Mouse (Mus musculus): ENCODE data around the gene Efcab1.
"Not testable (repeated sequence)": the region's sequence is repeated elsewhere in the genome, so short reads cannot be mapped to it uniquely, and the experiment has no call there.

The Efcab1 gene

DNA sequence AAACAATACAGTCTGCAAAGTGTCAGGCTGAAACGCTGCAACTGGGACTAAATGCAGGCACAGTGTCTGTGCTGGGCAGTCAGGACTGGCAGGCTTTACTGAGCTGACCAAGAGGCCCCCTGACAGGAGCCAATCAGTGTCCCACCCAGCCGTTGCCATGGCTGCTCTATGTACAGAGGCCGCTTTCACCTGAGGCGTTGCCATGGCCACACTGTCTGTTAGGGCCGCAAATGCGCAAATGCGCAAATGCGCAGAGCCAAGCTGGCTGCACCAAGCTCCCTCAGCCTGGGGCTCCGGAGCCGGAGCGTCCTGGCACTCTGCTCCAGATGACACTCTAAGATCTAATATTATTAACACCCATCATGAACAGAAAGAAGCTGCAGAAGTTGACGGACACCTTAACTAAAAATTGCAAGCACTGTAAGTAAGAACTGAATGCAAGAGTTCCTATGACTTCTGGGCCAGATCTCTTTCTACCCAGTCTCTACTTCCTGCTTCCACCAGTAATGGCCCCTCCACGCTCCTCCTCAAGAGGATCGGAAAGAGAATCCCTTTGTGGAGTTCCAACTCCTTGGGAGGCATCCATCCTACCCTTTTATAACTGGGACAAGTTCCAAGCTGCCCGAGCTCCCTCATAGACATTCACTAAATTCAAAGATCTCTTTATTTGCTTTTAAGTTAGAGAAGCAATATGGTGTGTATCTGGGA is at the start of gene Efcab1:
TSS of gene Efcab1 (plus strand) at position 214 of the 708 bp plus-strand sequence.
- DNase-seq (ENCODE audit: low spot score in 2 of 2) = no peak

DNA sequence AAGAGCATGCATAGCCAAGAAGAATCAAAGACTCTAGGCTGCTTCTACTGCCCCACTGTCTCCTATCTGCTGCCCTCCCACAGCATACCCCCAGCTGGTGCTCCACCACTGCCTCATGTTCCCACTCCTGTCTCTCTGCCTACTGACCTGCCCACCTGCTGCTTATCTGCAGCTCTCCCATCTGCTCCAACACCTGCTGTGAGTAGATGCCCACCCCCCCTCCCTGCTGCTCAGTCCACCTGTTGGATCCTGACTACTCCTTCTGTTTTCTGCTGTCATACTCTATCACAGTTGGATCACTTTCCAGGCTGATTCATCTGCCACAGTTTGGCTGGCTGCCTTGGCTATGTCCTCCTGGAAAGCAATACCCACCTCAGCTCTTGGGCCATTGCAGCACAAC is 47.0 kb upstream of the Efcab1 start:
- no peak for DNase-seq (ENCODE audit: low spot score in 2 of 2)

- DNase-seq (ENCODE audit: low spot score in 2 of 2) = no peak
Measured at GRCm38 (mm10) chr16:14884916-14885315, 21.5 kb upstream of the Efcab1 start.

DNA sequence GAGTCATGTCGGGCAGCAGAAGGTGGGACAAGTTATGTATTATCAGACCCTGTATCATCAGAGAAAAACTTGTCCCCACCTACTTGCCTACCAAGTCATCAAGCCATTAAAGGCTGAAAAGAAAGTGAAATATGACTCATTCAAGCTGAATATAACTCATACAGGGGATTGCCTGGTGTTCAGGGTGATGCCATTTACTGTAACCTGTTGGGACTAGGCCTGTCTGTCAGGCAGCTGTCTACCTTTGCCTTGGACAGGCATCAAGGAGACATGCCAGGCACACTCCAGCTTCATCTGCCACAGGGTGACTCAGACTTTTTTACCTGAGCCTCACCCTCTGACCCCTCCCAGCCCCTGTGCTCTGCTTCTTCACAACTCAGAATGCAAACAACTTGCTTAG is 21.0 kb upstream of the Efcab1 start:
- no peak for DNase-seq (ENCODE audit: low spot score in 2 of 2)

DNA sequence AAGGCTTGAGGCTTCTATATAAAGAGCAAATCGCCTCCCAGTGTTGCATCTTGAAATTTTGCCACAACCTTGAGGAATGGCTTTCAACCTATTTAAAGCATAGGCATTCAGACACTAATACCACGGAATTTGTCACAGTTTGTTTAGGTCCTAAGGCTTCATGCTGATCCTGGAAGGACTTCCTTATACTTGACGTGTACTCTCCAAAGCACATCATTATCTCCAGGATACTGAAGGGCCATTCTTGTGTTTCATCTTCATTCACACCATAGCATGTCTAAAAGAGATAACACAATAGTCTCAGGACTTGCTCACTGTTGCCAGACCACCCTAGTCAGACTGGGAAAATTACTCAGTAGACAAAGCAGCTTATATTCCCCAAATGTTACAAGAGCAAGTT is 13.9 kb upstream of the Efcab1 start:
- DNase-seq (ENCODE audit: low spot score in 2 of 2) = no peak

- no peak for DNase-seq (ENCODE audit: low spot score in 2 of 2)
Measured at GRCm38 (mm10) chr16:14893864-14894263, 12.5 kb upstream of the Efcab1 start.

DNA sequence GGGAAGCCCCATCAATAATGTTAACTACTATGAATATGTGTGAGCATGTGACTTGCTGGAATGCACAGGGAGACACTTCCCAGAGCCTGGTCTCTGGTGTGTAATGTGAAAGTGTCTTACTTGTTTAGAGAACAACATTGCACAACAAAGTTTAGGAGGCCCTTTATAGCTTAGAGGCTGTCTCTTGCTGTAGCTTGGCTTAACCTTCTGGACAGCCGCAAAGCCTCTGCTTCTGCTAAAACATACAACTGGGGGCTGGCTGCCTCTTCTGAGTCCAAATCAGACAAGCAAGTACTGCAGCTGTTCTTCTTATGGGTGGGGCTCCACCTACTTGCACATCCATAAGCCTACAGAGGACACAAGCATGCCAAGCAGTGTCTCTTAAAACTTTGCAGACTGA is 11.7 kb upstream of the Efcab1 start:
- DNase-seq (ENCODE audit: low spot score in 2 of 2) = no peak

DNA sequence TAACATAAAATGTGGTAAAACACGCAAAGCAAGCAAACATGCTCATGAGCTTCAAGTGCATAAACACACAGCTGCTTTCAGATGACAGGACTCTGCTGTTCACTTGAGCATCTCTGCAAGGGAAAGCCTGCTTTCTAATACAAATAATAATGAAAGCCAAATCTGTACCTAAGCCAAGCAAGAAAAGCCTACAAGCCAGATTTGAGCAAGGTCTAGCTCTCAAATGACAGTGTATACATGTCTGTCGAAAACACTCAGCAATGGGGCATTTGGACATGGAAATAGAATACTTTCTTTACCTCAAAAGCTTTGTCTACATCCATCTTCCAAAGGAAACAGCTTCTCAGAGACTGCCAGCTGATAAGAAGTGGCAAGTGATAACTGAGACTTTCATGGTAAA is 10.9 kb upstream of the Efcab1 start:
- DNase-seq (ENCODE audit: low spot score in 2 of 2) = no peak

GRCm38 (mm10) chr16:14930711-14931110 is 24.3 kb downstream of the Efcab1 start:
- not testable (repeated sequence) for DNase-seq (ENCODE audit: low spot score in 2 of 2)

DNA sequence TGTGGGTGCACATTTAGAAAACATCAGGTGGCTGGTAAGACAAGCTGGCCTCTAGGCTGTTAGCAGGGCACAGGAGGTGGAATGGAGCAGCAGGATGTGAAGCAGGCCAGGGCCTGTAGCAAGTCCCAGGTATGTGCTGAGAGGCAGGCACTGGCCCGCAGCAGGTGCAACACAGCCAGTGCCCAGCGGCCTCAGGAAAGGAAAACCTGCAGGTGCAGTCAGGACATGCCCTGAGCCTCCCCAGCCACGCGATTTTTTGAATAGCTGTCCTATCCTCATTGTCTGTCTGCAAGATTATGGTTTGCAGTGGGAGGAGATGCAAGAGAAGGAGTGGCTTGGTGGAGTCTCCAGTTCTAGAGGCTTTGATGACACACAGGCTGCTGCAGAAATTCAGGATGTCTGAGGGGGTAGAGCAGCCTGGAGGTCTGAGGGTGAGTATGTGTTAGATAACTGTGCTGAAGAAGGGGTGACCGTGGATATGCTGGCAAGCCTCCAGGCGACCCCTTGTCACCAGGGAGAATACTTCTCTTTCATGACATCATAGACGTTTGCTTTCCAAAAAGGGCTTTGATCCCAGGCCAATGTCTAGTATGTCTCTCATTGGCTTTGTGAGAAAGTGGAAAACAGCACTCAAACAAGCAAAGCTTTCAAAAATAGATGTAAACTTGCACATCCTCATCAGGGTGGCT is 30.2 kb downstream of the Efcab1 start:
- peak; percentile 17 to 19 for DNase-seq (ENCODE audit: low spot score in 2 of 2)

GRCm38 (mm10) chr16:14939552-14939951 is 33.1 kb downstream of the Efcab1 start:
- peak; percentile 2 to 4 for DNase-seq (ENCODE audit: low spot score in 2 of 2)

DNA sequence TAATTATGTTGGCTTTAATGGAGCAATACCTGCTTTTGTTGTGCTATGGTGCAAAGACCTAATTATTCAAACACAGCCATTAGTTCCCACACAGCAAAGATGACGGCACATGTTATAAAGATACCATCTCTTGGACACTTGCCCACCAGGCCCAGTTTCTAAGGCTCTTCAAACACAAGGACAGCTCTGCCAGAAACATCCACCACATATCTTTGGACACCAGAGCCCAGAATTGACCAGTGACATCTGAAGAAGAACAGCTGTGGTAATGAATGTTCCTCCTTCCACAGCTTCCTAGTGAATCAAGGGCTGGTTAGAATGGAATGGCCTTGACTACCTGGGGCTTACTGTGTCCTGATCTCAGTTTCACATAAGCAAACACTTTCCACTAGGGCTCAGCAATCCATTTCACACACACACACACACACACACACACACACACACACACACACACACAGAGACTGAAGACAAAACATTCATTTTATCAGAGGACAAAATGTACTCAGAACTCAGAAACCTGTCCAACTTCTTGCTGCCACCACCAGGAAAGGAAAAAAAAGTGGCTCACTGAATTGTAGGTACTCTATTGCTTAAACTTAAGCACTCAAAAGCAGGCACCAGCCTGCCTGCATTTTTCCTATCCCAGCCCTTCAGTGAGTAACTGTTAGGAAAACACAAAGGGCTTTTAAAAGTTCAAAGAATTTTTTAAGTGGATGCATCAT is 33.7 kb downstream of the Efcab1 start:
- peak; percentile 22 to 52 for DNase-seq (ENCODE audit: low spot score in 2 of 2)

GRCm38 (mm10) chr16:14940898-14941297 is 34.5 kb downstream of the Efcab1 start:
- DNase-seq (ENCODE audit: low spot score in 2 of 2) = peak; percentile 6 to 21

GRCm38 (mm10) chr16:14943530-14943929 is 37.1 kb downstream of the Efcab1 start:
- no peak for DNase-seq (ENCODE audit: low spot score in 2 of 2)

GRCm38 (mm10) chr16:14947561-14947960 is 41.2 kb downstream of the Efcab1 start:
- not testable (repeated sequence) for DNase-seq (ENCODE audit: low spot score in 2 of 2)

DNA sequence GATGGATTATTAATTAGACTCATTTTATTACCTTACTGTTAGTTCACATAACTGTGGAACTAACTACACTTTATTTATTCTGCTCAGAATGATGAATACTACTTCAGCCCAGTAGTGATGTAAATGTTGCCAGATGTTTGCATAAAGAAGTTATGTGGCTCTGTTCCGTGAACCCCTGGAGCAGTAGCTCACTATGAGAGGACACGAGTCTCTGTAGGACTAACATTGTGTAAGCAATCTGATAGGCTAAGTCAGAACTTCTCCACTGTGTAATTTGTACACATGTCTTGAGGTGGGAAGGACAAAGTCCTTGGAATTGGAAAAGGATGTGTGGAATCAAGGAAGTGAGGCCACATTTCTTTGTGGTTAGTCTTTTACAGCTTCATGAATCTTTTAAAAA is 45.5 kb downstream of the Efcab1 start:
- no peak for DNase-seq (ENCODE audit: low spot score in 2 of 2)

DNA sequence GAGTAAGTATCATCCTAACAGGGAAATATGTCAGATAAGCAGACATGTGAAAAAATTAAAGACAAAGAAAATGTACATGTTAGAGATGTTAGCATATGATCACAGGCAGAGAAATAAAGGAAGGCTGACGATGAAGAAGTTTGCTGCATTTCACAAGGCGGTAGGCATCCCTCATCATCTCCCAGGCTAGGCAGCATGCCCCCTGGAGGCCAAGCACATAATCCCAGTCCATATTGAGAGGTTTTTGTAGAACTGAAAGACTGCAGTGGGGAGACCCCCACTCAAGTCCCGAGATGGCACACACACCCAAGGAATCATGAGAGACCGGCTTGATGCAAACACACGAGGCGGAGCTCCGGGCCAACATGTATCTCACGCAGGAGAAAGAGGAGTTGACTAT is 53.3 kb downstream of the Efcab1 start:
- DNase-seq (ENCODE audit: low spot score in 2 of 2) = no peak

GRCm38 (mm10) chr16:14973696-14974095 is 67.3 kb downstream of the Efcab1 start:
- no peak for DNase-seq (ENCODE audit: low spot score in 2 of 2)

DNA sequence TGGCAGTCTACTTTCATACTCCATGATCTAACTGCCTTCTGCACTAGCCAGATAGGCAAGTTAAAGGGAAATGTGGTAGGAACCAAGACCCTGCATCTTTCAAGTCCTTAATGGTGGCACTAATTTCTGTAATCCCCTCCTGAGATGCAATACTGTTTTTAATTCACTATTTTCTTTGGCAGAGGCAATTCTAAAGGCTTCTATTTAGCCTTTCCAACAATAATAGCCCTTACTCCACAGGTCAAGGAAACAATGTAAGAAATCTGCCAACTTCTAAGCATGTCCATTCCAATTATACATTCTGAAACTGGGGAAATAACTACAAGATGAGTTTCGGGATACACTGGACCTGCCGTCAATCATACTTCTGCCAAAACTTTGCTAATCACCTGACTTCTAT is 72.8 kb downstream of the Efcab1 start:
- DNase-seq (ENCODE audit: low spot score in 2 of 2) = no peak

GRCm38 (mm10) chr16:14989614-14990268 is 83.3 kb downstream of the Efcab1 start:
- peak; percentile 12 to 20 for DNase-seq (ENCODE audit: low spot score in 2 of 2)

- DNase-seq (ENCODE audit: low spot score in 2 of 2) = no peak
Measured at GRCm38 (mm10) chr16:14991001-14991400, 84.6 kb downstream of the Efcab1 start.

DNA sequence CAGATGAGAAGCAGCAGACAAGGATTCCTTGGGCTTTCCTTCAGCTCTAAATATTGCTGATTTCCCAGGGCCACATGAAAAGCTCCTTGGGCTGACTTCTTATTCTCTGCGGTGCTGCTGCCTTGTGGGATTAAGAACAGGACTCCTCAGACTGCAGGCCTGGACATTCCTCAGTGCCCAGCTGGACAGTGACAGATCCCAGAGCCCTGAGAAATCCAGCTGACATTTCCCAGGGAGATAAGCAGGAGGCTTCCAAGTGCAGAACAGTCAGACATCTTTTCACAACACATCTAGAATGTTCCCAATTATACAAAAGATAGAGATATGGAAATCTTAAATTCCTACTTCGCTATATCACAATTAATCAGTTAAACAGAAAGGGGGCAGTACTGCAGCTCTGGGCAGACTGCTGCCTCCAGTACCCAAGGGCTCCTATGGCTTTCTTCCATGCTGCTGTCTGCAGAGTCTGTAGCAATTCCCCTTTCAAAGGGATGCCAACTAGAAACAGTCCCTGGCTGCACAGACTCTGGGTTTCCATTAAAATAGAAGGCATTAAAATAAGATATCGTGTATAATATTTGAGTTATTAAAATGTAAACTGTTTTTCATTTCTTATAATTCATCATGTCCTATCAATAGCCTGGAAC is 86.2 kb downstream of the Efcab1 start:
- peak; percentile 32 to 47 for DNase-seq (ENCODE audit: low spot score in 2 of 2)
